Mouse (Mus musculus) bone marrow macrophage, adult 2 months (primary cell): ENCODE measurements at regions not wholly inside any gene's neighbourhood (a gene's known extent, or its start where the extent isn't known, plus 50 kb on each side); places are given as distances from the start of the nearest gene placed in this dataset.

Experiments used
- CTCF ChIP-seq: IDR thresholded peaks from 2 replicates; pipeline ENCODE4 v1.5.1; 2012; ENCODE audit warnings: low read depth, mild to moderate bottlenecking, low read length, moderate library complexity
- POLR2A ChIP-seq: IDR thresholded peaks from 2 replicates; pipeline ENCODE4 v1.6.1; 2012; ENCODE audit warnings: mild to moderate bottlenecking, low read depth, low read length, borderline replicate concordance

DNA sequence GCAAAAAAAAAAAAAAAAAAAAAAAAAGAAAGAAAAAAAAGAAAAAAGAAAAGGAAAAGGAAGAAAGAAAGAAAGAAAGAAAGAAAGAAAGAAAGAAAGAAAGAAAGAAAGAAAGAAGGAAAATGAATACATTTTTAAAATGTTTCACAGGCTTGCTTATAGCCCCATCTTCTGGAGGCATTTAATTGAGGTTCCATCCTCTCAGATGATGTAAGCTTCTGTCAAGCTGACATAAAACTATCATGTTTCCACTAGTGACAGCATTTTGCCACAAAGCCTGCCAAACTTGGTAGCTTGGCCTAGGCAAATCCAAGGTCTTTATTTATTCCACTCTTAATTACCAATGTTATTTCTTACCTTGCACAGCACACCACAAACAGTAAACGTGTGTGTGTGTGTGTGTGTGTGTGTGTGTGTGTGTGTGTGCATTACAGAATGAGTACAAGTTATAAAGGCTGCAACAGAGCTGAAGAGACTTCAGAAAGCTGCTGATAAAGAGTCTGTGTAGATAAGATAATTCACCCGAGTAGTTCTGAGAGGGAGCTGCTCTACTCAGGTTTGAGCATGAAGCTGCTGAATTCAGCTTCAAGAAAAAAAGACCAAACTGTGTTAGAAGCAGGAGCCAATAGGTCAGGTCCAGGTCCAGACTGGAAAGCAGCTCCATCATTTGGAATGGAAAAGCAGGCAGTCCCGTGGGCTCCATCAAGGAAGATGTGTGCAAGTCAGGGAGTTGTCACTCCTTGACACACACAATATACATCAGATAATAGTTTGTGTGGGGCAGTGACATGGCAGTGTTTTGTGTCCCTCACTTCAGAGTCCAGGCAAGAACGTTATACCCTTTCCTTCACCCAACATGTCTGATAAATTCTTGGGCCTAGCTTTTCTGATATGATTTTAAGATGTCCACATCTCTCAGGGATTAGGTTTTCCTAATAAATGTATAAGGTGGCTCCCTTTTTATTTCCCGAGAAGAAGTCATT, 65.1 kb upstream of the Pdk3 start:
- TF ChIP-seq CTCF, result no peak
- no peak for TF ChIP-seq POLR2A
